In the genomic region with DNA sequence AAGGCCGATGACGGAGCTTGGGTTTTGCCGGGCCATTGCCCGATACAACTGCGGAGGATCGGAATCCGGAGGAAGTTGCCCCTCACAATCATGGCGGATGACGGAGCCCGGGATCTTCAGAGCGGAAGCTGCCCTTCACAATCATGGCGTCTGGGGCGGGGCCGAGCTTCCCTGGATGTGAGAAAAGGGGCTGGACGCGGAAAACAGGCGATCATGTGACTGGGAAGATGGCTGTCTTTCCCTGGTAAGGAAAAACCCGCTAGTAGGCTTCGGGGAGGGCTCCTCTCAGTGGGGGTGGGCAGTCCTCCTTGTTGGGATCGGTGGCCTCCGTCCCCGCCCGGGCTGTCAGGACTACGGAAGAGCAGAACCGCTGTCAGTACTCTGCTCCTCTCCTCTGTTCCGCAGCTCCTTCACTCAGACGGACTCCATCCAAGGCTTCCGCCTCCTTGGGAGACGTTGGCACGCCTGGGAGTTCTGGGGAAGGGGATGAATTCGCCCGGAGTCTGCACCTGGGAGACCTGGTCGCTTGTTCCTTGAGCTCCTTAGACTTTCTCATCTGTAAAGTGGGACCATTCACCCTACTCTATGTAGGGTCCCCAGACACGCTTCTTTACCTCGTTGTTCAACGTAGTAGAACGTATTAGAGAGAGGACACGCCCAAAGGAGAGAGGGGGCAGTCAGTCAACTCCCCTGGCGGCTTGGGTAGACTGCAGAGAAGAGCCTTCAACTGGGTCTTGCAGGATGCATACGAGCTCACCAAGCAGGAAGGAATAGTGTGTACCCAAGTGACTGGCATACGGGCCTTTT, we compare ENCODE assay signal across 8 mouse cellular contexts. TPM values are rescaled to one million over a fixed set of nuclear protein-coding genes. Genes with fewer than 3 reads are reported as not detected.
DNase-seq lines count a peak whose midpoint lies in the region; ATAC-seq lines count a peak whose summit lies in the region.

No protein-coding gene starts in this region.

- WGBS in hindbrain, embryonic 11.5 days: 3% methylated on average over 41 of the region's 41 CpGs

- peak; percentile 98 for DNase-seq in Muller cell, postnatal 12 days (ENCODE audit: inconsistent ontology term)
- peak; percentile 96 for DNase-seq in cerebellum, adult 9-11 months
- DNase-seq in frontal cortex, adult 2 months (ENCODE audit: extremely low spot score in 1 of 2, low spot score in 1 of 2): peak; percentile 92 to 98
- peak; percentile 98 for DNase-seq in hindbrain, embryonic 11.5 days (ENCODE audit: low spot score)
- DNase-seq in layer of hippocampus, postnatal 10 days (ENCODE audit: low spot score in 2 of 2): peak; percentile 97
- peak; percentile 99 for DNase-seq in lung, postnatal 10 days
- DNase-seq in ovary, postnatal 36 days (ENCODE audit: low spot score): peak; percentile 95
- DNase-seq in thymus, postnatal 25 days: peak; percentile 94

- no peaks in the 10 kb centered on the region for H3K4me1 ChIP-seq in hindbrain, embryonic 11.5 days (replicated peaks; ENCODE audit: control insufficient read depth, insufficient read depth, low read length)

- peak; percentile 97 for ATAC-seq in hindbrain, embryonic 11.5 days (ENCODE audit: low FRiP score)

- H3K9me3 ChIP-seq in hindbrain, embryonic 11.5 days (ENCODE audit: control insufficient read depth, low read length): no peaks in the 10 kb centered on the region

- peak overlapping the region; percentile 71 for H3K4me3 ChIP-seq in hindbrain, embryonic 11.5 days (ENCODE audit: low read depth, low read length)

- H3K4me2 ChIP-seq in hindbrain, embryonic 11.5 days (replicated peaks; ENCODE audit: low read depth, low read length): peak overlapping the region; percentile 63

- H3K27me3 ChIP-seq in hindbrain, embryonic 11.5 days (ENCODE audit: control insufficient read depth, insufficient read depth, low read length): no peaks in the 10 kb centered on the region

- peak overlapping the region; percentile 33; the same call in 1 of the 2 replicates for H3K27ac ChIP-seq in hindbrain, embryonic 11.5 days (ENCODE audit: low read depth, low read length)

- no peaks in the 10 kb centered on the region for H3K36me3 ChIP-seq in hindbrain, embryonic 11.5 days (ENCODE audit: control insufficient read depth, insufficient read depth, low read length)

- H3K9ac ChIP-seq in hindbrain, embryonic 11.5 days (ENCODE audit: low read depth, low read length): peak overlapping the region; percentile 67

RNA-seq across cellular contexts. Expression of gene Vps35l, which starts 0.7 kb away (rescaled TPM):
- polyA plus RNA-seq in frontal cortex, adult 2 months (2012; rRNA removed): 67.2 and 68.8 TPM in 2 replicates
- polyA plus RNA-seq in hindbrain, embryonic 11.5 days (2014; fragmentation: Nextera tagmentation; extraction: Ambion mirVana): 74.4 and 83.3 TPM in 2 replicates
- 10 to 100 TPM; 71.1 to 77.8 TPM for total RNA-seq in layer of hippocampus, postnatal 10 days (2021)

RNA-seq across cellular contexts. Expression of gene Ccp110, which starts 28.4 kb away (rescaled TPM):
- 41.8 and 44.2 TPM in 2 replicates for polyA plus RNA-seq in frontal cortex, adult 2 months (2012; rRNA removed)
- 23.7 and 24.5 TPM in 2 replicates for polyA plus RNA-seq in hindbrain, embryonic 11.5 days (2014; fragmentation: Nextera tagmentation; extraction: Ambion mirVana)
- total RNA-seq in layer of hippocampus, postnatal 10 days (2021): 10 to 100 TPM; 31.5 to 34.1 TPM

RNA-seq across cellular contexts. Expression of gene Gde1, which starts 35.2 kb away (rescaled TPM):
- 371 and 372 TPM in 2 replicates for polyA plus RNA-seq in frontal cortex, adult 2 months (2012; rRNA removed)
- 118 and 125 TPM in 2 replicates for polyA plus RNA-seq in hindbrain, embryonic 11.5 days (2014; fragmentation: Nextera tagmentation; extraction: Ambion mirVana)
- 100 to 1,000 TPM; 201 to 207 TPM for total RNA-seq in layer of hippocampus, postnatal 10 days (2021)

Comparison
In these comparisons a context has a peak if more than half of its experiments do, and no peak if none do; other contexts are left out.
1. Peak in every context shown above with its lines: DNase-seq, ATAC-seq, H3K4me3 ChIP-seq and H3K27ac ChIP-seq.